Mouse (Mus musculus) kidney, adult 11 months (tissue): ENCODE data around the gene Vasp.

ENCODE experiments used
- DNase-seq: peaks from one replicate; pipeline ENCODE4 v3.0.0; 2022

Vasp gene

GRCm38 (mm10) chr7:19271238-19272172 lies at the start of gene Vasp:
Vasp (minus strand) TSS chr7:19271817.
- DNase-seq, result peak; percentile 85

GRCm38 (mm10) chr7:19320637-19321036 lies 49.0 kb upstream of the Vasp start:
- DNase-seq, result no peak

- peak; percentile 95 for DNase-seq
Measured at GRCm38 (mm10) chr7:19319906-19320305, 48.3 kb upstream of the Vasp start.

- no peak for DNase-seq
Measured at GRCm38 (mm10) chr7:19319458-19319857, 47.8 kb upstream of the Vasp start.

GRCm38 (mm10) chr7:19318676-19319075 lies 47.1 kb upstream of the Vasp start:
- no peak for DNase-seq

- no peak for DNase-seq
Measured at GRCm38 (mm10) chr7:19318201-19318600, 46.6 kb upstream of the Vasp start.

GRCm38 (mm10) chr7:19316451-19317161 lies 45.0 kb upstream of the Vasp start:
- no peak for DNase-seq

- DNase-seq, result no peak
Measured at GRCm38 (mm10) chr7:19314033-19314432, 42.4 kb upstream of the Vasp start.

GRCm38 (mm10) chr7:19311991-19312390 lies 40.4 kb upstream of the Vasp start:
- DNase-seq, result no peak

GRCm38 (mm10) chr7:19309884-19310641 lies 38.4 kb upstream of the Vasp start, which contains the start of gene Fosb:
Fosb (minus strand) TSS chr7:19310051.
- DNase-seq, result peak; percentile 96

GRCm38 (mm10) chr7:19309278-19309883 lies 37.8 kb upstream of the Vasp start:
- DNase-seq, result no peak

- DNase-seq, result peak; percentile 95
Measured at GRCm38 (mm10) chr7:19308454-19309277, 37.0 kb upstream of the Vasp start.

- peak; percentile 72 for DNase-seq
Measured at GRCm38 (mm10) chr7:19307739-19308453, 36.3 kb upstream of the Vasp start.

GRCm38 (mm10) chr7:19306819-19307738 lies 35.5 kb upstream of the Vasp start:
- DNase-seq, result no peak

GRCm38 (mm10) chr7:19305796-19306765 lies 34.5 kb upstream of the Vasp start:
- no peak for DNase-seq

GRCm38 (mm10) chr7:19305413-19305735 lies 33.8 kb upstream of the Vasp start:
- DNase-seq, result no peak

GRCm38 (mm10) chr7:19304501-19305412 lies 33.1 kb upstream of the Vasp start:
- no peak for DNase-seq

GRCm38 (mm10) chr7:19303770-19304169 lies 32.2 kb upstream of the Vasp start:
- peak; percentile 53 for DNase-seq
